Mouse (Mus musculus): ENCODE data around the gene 4931406P16Rik. TPM values are rescaled to one million over a fixed set of nuclear protein-coding genes. Genes with fewer than 3 reads are reported as not detected.
"Not testable (repeated sequence)": the region's sequence is repeated elsewhere in the genome, so short reads cannot be mapped to it uniquely, and the experiment has no call there.

Gene 4931406P16Rik
- polyA plus RNA-seq, 1 experiment from 2014 or later: 22.7 TPM

- H3K9ac ChIP-seq (ENCODE audit: low read depth, low read length): no peak overlapping the region
- ATAC-seq: no peak
- H3K4me1 ChIP-seq (ENCODE audit: control insufficient read depth, insufficient read depth, low read length): no peaks in the 10 kb centered on the region
- H3K4me3 ChIP-seq (ENCODE audit: low read length): no peak overlapping the region
- H3K36me3 ChIP-seq (ENCODE audit: control insufficient read depth, insufficient read depth, low read length): peaks cover 11% of the 10 kb centered on the region
- H3K9me3 ChIP-seq (ENCODE audit: control insufficient read depth, low read length): no peaks in the 10 kb centered on the region
- H3K4me2 ChIP-seq (ENCODE audit: low read depth, low read length): no peak overlapping the region
- H3K27ac ChIP-seq (ENCODE audit: low read length): no peak overlapping the region
- no peaks in the 10 kb centered on the region for H3K27me3 ChIP-seq (replicated peaks; ENCODE audit: control insufficient read depth, insufficient read depth, low read length)
- WGBS: 65% methylated on average over 9 of the region's 9 CpGs
Observed at GRCm38 (mm10) chr7:34338445-34339163, 25.3 kb upstream of the 4931406P16Rik start.

- Histone ChIP-seq H3K27ac (ENCODE audit: low read length) (no peak overlapping the region), H3K36me3 (ENCODE audit: control insufficient read depth, insufficient read depth, low read length) (peaks cover 6% of the 10 kb centered on the region; the same call in 1 of the 2 replicates), H3K9me3 (ENCODE audit: control insufficient read depth, low read length) (no peaks in the 10 kb centered on the region), H3K27me3 (replicated peaks; ENCODE audit: control insufficient read depth, insufficient read depth, low read length) (no peaks in the 10 kb centered on the region), H3K9ac (ENCODE audit: low read depth, low read length) (no peak overlapping the region), H3K4me1 (ENCODE audit: control insufficient read depth, insufficient read depth, low read length) (no peaks in the 10 kb centered on the region), H3K4me3 (ENCODE audit: low read length) (no peak overlapping the region), H3K4me2 (ENCODE audit: low read depth, low read length) (no peak overlapping the region)
- no peak for ATAC-seq
- WGBS: 80% methylated on average over 2 of the region's 2 CpGs
Observed at GRCm38 (mm10) chr7:34337268-34337667, 23.9 kb upstream of the 4931406P16Rik start.

- not testable (repeated sequence) for H3K36me3 ChIP-seq (ENCODE audit: control insufficient read depth, insufficient read depth, low read length); H3K27ac ChIP-seq (ENCODE audit: low read length); H3K4me2 ChIP-seq (ENCODE audit: low read depth, low read length); H3K9me3 ChIP-seq (ENCODE audit: control insufficient read depth, low read length); H3K4me3 ChIP-seq (ENCODE audit: low read length); H3K9ac ChIP-seq (ENCODE audit: low read depth, low read length); H3K4me1 ChIP-seq (ENCODE audit: control insufficient read depth, insufficient read depth, low read length); ATAC-seq; H3K27me3 ChIP-seq (replicated peaks; ENCODE audit: control insufficient read depth, insufficient read depth, low read length)
- 92% methylated on average over 1 of the region's 1 CpGs for WGBS
Observed at GRCm38 (mm10) chr7:34336545-34336944, 23.2 kb upstream of the 4931406P16Rik start.

GRCm38 (mm10) chr7:34327493-34327892 lies 14.1 kb upstream of the 4931406P16Rik start:
- H3K9me3 ChIP-seq (ENCODE audit: control insufficient read depth, low read length): peaks cover 5% of the 10 kb centered on the region; the same call in 1 of the 2 replicates
- no peaks in the 10 kb centered on the region for H3K36me3 ChIP-seq (ENCODE audit: control insufficient read depth, insufficient read depth, low read length)
- H3K4me1 ChIP-seq (ENCODE audit: control insufficient read depth, insufficient read depth, low read length): no peaks in the 10 kb centered on the region
- H3K4me3 ChIP-seq (ENCODE audit: low read length): no peak overlapping the region
- no peaks in the 10 kb centered on the region for H3K27me3 ChIP-seq (replicated peaks; ENCODE audit: control insufficient read depth, insufficient read depth, low read length)
- H3K4me2 ChIP-seq (ENCODE audit: low read depth, low read length): no peak overlapping the region
- H3K9ac ChIP-seq (ENCODE audit: low read depth, low read length): no peak overlapping the region
- peak; percentile 62 for ATAC-seq
- 47% methylated on average over 3 of the region's 3 CpGs for WGBS
- no peak overlapping the region for H3K27ac ChIP-seq (ENCODE audit: low read length)

GRCm38 (mm10) chr7:34324857-34325256 lies 11.5 kb upstream of the 4931406P16Rik start:
- no peak overlapping the region for H3K4me3 ChIP-seq (ENCODE audit: low read length)
- no peaks in the 10 kb centered on the region; the same call in 1 of the 2 replicates for H3K4me1 ChIP-seq (ENCODE audit: control insufficient read depth, insufficient read depth, low read length)
- H3K9me3 ChIP-seq (ENCODE audit: control insufficient read depth, low read length): peaks cover 5% of the 10 kb centered on the region; the same call in 1 of the 2 replicates
- 89% methylated on average over 1 of the region's 1 CpGs for WGBS
- H3K27me3 ChIP-seq (replicated peaks; ENCODE audit: control insufficient read depth, insufficient read depth, low read length): no peaks in the 10 kb centered on the region
- no peak overlapping the region for H3K27ac ChIP-seq (ENCODE audit: low read length)
- H3K36me3 ChIP-seq (ENCODE audit: control insufficient read depth, insufficient read depth, low read length): no peaks in the 10 kb centered on the region
- no peak overlapping the region for H3K9ac ChIP-seq (ENCODE audit: low read depth, low read length)
- H3K4me2 ChIP-seq (ENCODE audit: low read depth, low read length): no peak overlapping the region
- ATAC-seq: no peak

GRCm38 (mm10) chr7:34324005-34324404 lies 10.7 kb upstream of the 4931406P16Rik start:
- Histone ChIP-seq H3K4me3 (ENCODE audit: low read length) (no peak overlapping the region), H3K4me1 (ENCODE audit: control insufficient read depth, insufficient read depth, low read length) (no peaks in the 10 kb centered on the region; the same call in 1 of the 2 replicates), H3K27ac (ENCODE audit: low read length) (no peak overlapping the region), H3K4me2 (ENCODE audit: low read depth, low read length) (no peak overlapping the region), H3K9ac (ENCODE audit: low read depth, low read length) (no peak overlapping the region), H3K36me3 (ENCODE audit: control insufficient read depth, insufficient read depth, low read length) (no peaks in the 10 kb centered on the region), H3K9me3 (ENCODE audit: control insufficient read depth, low read length) (peaks cover 5% of the 10 kb centered on the region; the same call in 1 of the 2 replicates), H3K27me3 (replicated peaks; ENCODE audit: control insufficient read depth, insufficient read depth, low read length) (no peaks in the 10 kb centered on the region)
- ATAC-seq: no peak
- WGBS: 98% methylated on average over 2 of the region's 2 CpGs

GRCm38 (mm10) chr7:34323351-34323750 lies 10.0 kb upstream of the 4931406P16Rik start:
- Histone ChIP-seq H3K4me1 (ENCODE audit: control insufficient read depth, insufficient read depth, low read length) (peaks cover 4% of the 10 kb centered on the region), H3K4me3 (ENCODE audit: low read length) (no peak overlapping the region), H3K9me3 (ENCODE audit: control insufficient read depth, low read length) (peaks cover 5% of the 10 kb centered on the region; the same call in 1 of the 2 replicates), H3K27me3 (replicated peaks; ENCODE audit: control insufficient read depth, insufficient read depth, low read length) (no peaks in the 10 kb centered on the region), H3K9ac (ENCODE audit: low read depth, low read length) (no peak overlapping the region), H3K27ac (ENCODE audit: low read length) (peak overlapping the region; percentile 37; the same call in 1 of the 2 replicates), H3K4me2 (ENCODE audit: low read depth, low read length) (no peak overlapping the region), H3K36me3 (ENCODE audit: control insufficient read depth, insufficient read depth, low read length) (no peaks in the 10 kb centered on the region)
- no peak for ATAC-seq
- WGBS: 54% methylated on average over 8 of the region's 8 CpGs

GRCm38 (mm10) chr7:34321958-34322357 lies 8.6 kb upstream of the 4931406P16Rik start:
- Histone ChIP-seq H3K36me3 (ENCODE audit: control insufficient read depth, insufficient read depth, low read length) (no peaks in the 10 kb centered on the region), H3K27me3 (replicated peaks; ENCODE audit: control insufficient read depth, insufficient read depth, low read length) (no peaks in the 10 kb centered on the region), H3K9me3 (ENCODE audit: control insufficient read depth, low read length) (peaks cover 5% of the 10 kb centered on the region; the same call in 1 of the 2 replicates), H3K4me2 (ENCODE audit: low read depth, low read length) (no peak overlapping the region), H3K27ac (ENCODE audit: low read length) (no peak overlapping the region), H3K9ac (ENCODE audit: low read depth, low read length) (no peak overlapping the region), H3K4me1 (ENCODE audit: control insufficient read depth, insufficient read depth, low read length) (peaks cover 10% of the 10 kb centered on the region), H3K4me3 (ENCODE audit: low read length) (no peak overlapping the region)
- 82% methylated on average over 4 of the region's 4 CpGs for WGBS
- ATAC-seq: 0 out of 2 replicates have a peak, but pooled peaks have one; percentile 12

GRCm38 (mm10) chr7:34321119-34321518 lies 7.8 kb upstream of the 4931406P16Rik start:
- Histone ChIP-seq H3K4me2 (ENCODE audit: low read depth, low read length) (no peak overlapping the region), H3K27ac (ENCODE audit: low read length) (no peak overlapping the region), H3K4me3 (ENCODE audit: low read length) (no peak overlapping the region), H3K9me3 (ENCODE audit: control insufficient read depth, low read length) (peaks cover 5% of the 10 kb centered on the region; the same call in 1 of the 2 replicates), H3K9ac (ENCODE audit: low read depth, low read length) (no peak overlapping the region), H3K36me3 (ENCODE audit: control insufficient read depth, insufficient read depth, low read length) (no peaks in the 10 kb centered on the region), H3K27me3 (replicated peaks; ENCODE audit: control insufficient read depth, insufficient read depth, low read length) (no peaks in the 10 kb centered on the region), H3K4me1 (ENCODE audit: control insufficient read depth, insufficient read depth, low read length) (peaks cover 10% of the 10 kb centered on the region)
- ATAC-seq: no peak
- WGBS: 74% methylated on average over 5 of the region's 5 CpGs

Data from intestine, embryonic 16.5 days (tissue).